Mouse (Mus musculus): Measurements from ENCODE around the gene Sipa1l1. TPM values are rescaled to one million over a fixed set of nuclear protein-coding genes. Genes with fewer than 3 reads are reported as not detected.

Gene Sipa1l1
- total RNA-seq, 1 experiment, result 31.8 TPM

DNA sequence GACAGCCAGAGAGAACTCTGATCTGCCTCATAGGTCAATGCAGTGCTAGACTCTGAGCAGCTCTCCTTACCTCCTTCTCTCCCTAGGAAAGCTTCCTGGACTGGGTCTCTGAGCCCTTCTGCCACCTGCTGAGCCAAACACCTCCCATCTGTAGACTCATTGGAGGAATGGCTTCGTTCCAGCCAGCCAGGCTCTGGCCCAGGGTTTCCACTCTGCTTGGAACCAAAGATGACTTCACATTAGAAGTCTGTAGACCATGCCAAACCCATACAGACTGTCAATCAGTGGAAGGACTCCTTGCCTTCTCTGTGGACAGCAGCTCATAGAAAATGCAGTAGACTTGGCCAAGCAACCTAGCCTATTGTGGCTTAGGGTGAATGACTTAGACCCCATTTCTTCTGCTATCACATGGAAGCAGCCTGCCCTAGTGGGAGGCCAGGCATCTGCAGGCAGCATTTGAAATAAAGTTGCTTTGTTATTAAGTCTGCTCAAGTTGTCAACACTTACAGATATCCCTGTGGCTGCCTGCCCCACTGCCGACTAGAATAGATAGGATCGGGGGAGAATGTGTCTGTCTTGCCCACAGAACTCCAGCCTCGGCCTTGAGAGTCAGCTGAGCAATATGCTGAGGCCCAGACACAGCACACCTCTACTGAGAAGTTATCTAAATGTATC, 246.7 kb downstream of the Sipa1l1 start:
- DNase-seq (ENCODE audit: low read depth, low spot score), result no peak
- H3K9ac ChIP-seq (ENCODE audit: insufficient read depth, low read depth, low read length, poor library complexity, severe bottlenecking), result no peak overlapping the region
- peaks cover 4% of the 10 kb centered on the region; the same call in 1 of the 2 replicates for H3K36me3 ChIP-seq (ENCODE audit: control insufficient read depth, insufficient read depth, low read length, poor library complexity, severe bottlenecking)
- in situ Hi-C loops (cut with MboI; ENCODE audit: low sequenced_read_pairs in 2 of 2, unreplicated experiment in 2 of 2), result no loop called here
- no peak overlapping the region for H3K27ac ChIP-seq (ENCODE audit: insufficient read depth, low read depth, low read length, poor library complexity, severe bottlenecking)
- no peak overlapping the region for H3K4me3 ChIP-seq (ENCODE audit: insufficient read depth in 1 of 2, low read depth in 1 of 2, low read length in 2 of 2, poor library complexity in 1 of 2, severe bottlenecking in 1 of 2)
- no peaks in the 10 kb centered on the region for H3K4me1 ChIP-seq (ENCODE audit: control insufficient read depth in 2 of 2, insufficient read depth in 2 of 2, low read length in 2 of 2, poor library complexity in 1 of 2)
- TF ChIP-seq ZNF384 (IDR thresholded peaks at IDR 0.05; ENCODE audit: low read depth, low read length), result no peak
- TF ChIP-seq ZC3H11A (IDR thresholded peaks at IDR 0.05; ENCODE audit: borderline replicate concordance, low read depth, low read length), result no peak
- no peak for TF ChIP-seq HCFC1 (IDR thresholded peaks at IDR 0.05; ENCODE audit: borderline replicate concordance, insufficient read depth, low read length)
- TF ChIP-seq CHD2 (IDR thresholded peaks at IDR 0.05; ENCODE audit: low read depth, low read length), result no peak
- TF ChIP-seq MAFK (IDR thresholded peaks at IDR 0.05; ENCODE audit: insufficient read depth, low read depth, low read length), result no peak
- no peaks in the 10 kb centered on the region for H3K9me3 ChIP-seq (ENCODE audit: control insufficient read depth, insufficient read depth, low read depth, low read length)

DNA sequence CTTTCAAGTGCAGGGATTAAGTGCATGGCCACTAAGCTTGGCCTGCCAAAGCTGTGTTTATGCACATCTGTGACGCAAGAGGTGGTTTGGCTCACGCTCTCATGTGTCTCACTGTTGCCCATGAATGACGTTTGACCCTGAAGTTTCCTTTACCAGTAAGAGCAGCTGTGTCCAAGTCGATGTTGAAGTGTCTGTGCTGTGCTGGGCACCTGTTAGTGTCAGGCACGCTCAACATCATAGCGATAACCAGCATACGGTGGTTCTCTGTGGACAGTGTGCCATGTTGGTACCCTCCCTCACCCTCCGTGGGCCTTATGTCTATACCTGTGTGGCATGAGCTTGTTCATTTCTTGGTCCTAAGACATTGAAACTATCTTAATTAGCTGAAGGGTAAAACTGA, 249.9 kb downstream of the Sipa1l1 start:
- Histone ChIP-seq H3K9me3 (ENCODE audit: control insufficient read depth, insufficient read depth, low read depth, low read length) (no peaks in the 10 kb centered on the region), H3K4me3 (ENCODE audit: insufficient read depth in 1 of 2, low read depth in 1 of 2, low read length in 2 of 2, poor library complexity in 1 of 2, severe bottlenecking in 1 of 2) (no peak overlapping the region), H3K4me1 (ENCODE audit: control insufficient read depth in 2 of 2, insufficient read depth in 2 of 2, low read length in 2 of 2, poor library complexity in 1 of 2) (no peaks in the 10 kb centered on the region), H3K27ac (ENCODE audit: insufficient read depth, low read depth, low read length, poor library complexity, severe bottlenecking) (no peak overlapping the region), H3K36me3 (ENCODE audit: control insufficient read depth, insufficient read depth, low read length, poor library complexity, severe bottlenecking) (peaks cover 4% of the 10 kb centered on the region; the same call in 1 of the 2 replicates), H3K9ac (ENCODE audit: insufficient read depth, low read depth, low read length, poor library complexity, severe bottlenecking) (no peak overlapping the region)
- no peak for TF ChIP-seq MAFK (IDR thresholded peaks at IDR 0.05; ENCODE audit: insufficient read depth, low read depth, low read length)
- no peak for TF ChIP-seq HCFC1 (IDR thresholded peaks at IDR 0.05; ENCODE audit: borderline replicate concordance, insufficient read depth, low read length)
- TF ChIP-seq ZC3H11A (IDR thresholded peaks at IDR 0.05; ENCODE audit: borderline replicate concordance, low read depth, low read length), result no peak
- no peak for TF ChIP-seq CHD2 (IDR thresholded peaks at IDR 0.05; ENCODE audit: low read depth, low read length)
- no peak for TF ChIP-seq ZNF384 (IDR thresholded peaks at IDR 0.05; ENCODE audit: low read depth, low read length)
- in situ Hi-C loops (cut with MboI; ENCODE audit: low sequenced_read_pairs in 2 of 2, unreplicated experiment in 2 of 2), result no loop called here
- DNase-seq (ENCODE audit: low read depth, low spot score), result no peak

GRCm38 (mm10) chr12:82424783-82425182, 255.7 kb downstream of the Sipa1l1 start:
- Histone ChIP-seq H3K4me1 (ENCODE audit: control insufficient read depth in 2 of 2, insufficient read depth in 2 of 2, low read length in 2 of 2, poor library complexity in 1 of 2) (0 out of 4 replicates have a peak, but pooled peaks cover 0 to 2% of the 10 kb centered on the region in 2 experiments), H3K9me3 (ENCODE audit: control insufficient read depth, insufficient read depth, low read depth, low read length) (no peaks in the 10 kb centered on the region), H3K27ac (ENCODE audit: insufficient read depth, low read depth, low read length, poor library complexity, severe bottlenecking) (no peak overlapping the region), H3K9ac (ENCODE audit: insufficient read depth, low read depth, low read length, poor library complexity, severe bottlenecking) (peak overlapping the region; percentile 5; the same call in 1 of the 2 replicates), H3K36me3 (ENCODE audit: control insufficient read depth, insufficient read depth, low read length, poor library complexity, severe bottlenecking) (peaks cover 5% of the 10 kb centered on the region; the same call in 1 of the 2 replicates), H3K4me3 (ENCODE audit: insufficient read depth in 1 of 2, low read depth in 1 of 2, low read length in 2 of 2, poor library complexity in 1 of 2, severe bottlenecking in 1 of 2) (peak overlapping the region in 1 of 2 experiments; percentile 23; a peak in 2 of 4 replicates)
- in situ Hi-C loops (cut with MboI; ENCODE audit: low sequenced_read_pairs in 2 of 2, unreplicated experiment in 2 of 2), result no loop called here
- TF ChIP-seq CHD2 (IDR thresholded peaks at IDR 0.05; ENCODE audit: low read depth, low read length), result no peak
- TF ChIP-seq ZNF384 (IDR thresholded peaks at IDR 0.05; ENCODE audit: low read depth, low read length), result no peak
- TF ChIP-seq ZC3H11A (IDR thresholded peaks at IDR 0.05; ENCODE audit: borderline replicate concordance, low read depth, low read length), result no peak
- no peak for TF ChIP-seq HCFC1 (IDR thresholded peaks at IDR 0.05; ENCODE audit: borderline replicate concordance, insufficient read depth, low read length)
- TF ChIP-seq MAFK (IDR thresholded peaks at IDR 0.05; ENCODE audit: insufficient read depth, low read depth, low read length), result no peak
- no peak for DNase-seq (ENCODE audit: low read depth, low spot score)

DNA sequence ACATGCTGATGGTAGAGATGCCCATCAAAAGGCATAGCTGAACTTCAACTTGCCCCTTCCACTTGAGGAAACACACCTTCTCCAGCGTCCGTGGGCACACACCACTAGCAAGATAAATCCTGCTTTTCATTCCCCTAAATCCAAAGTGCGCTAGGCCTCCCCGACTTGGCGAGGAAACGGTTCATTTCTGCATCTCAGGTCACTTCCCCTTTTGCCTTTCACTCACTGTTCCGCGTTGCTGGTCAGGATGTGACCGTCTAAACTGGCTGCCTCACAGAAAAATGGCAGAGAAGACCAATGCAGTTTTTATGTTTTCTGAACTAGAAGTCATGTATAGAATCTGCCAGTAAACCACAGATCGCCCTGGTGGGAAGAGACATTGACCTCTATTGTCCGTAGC, 256.7 kb downstream of the Sipa1l1 start:
- DNase-seq (ENCODE audit: low read depth, low spot score), result no peak
- Histone ChIP-seq H3K4me1 (ENCODE audit: control insufficient read depth in 2 of 2, insufficient read depth in 2 of 2, low read length in 2 of 2, poor library complexity in 1 of 2) (0 out of 4 replicates have a peak, but pooled peaks cover 0 to 2% of the 10 kb centered on the region in 2 experiments), H3K36me3 (ENCODE audit: control insufficient read depth, insufficient read depth, low read length, poor library complexity, severe bottlenecking) (peaks cover 5% of the 10 kb centered on the region; the same call in 1 of the 2 replicates), H3K9me3 (ENCODE audit: control insufficient read depth, insufficient read depth, low read depth, low read length) (no peaks in the 10 kb centered on the region), H3K27ac (ENCODE audit: insufficient read depth, low read depth, low read length, poor library complexity, severe bottlenecking) (no peak overlapping the region), H3K4me3 (ENCODE audit: insufficient read depth in 1 of 2, low read depth in 1 of 2, low read length in 2 of 2, poor library complexity in 1 of 2, severe bottlenecking in 1 of 2) (no peak overlapping the region), H3K9ac (ENCODE audit: insufficient read depth, low read depth, low read length, poor library complexity, severe bottlenecking) (no peak overlapping the region)
- in situ Hi-C loops (cut with MboI; ENCODE audit: low sequenced_read_pairs in 2 of 2, unreplicated experiment in 2 of 2), result no loop called here
- TF ChIP-seq ZC3H11A (IDR thresholded peaks at IDR 0.05; ENCODE audit: borderline replicate concordance, low read depth, low read length) (no peak), HCFC1 (IDR thresholded peaks at IDR 0.05; ENCODE audit: borderline replicate concordance, insufficient read depth, low read length) (no peak), CHD2 (IDR thresholded peaks at IDR 0.05; ENCODE audit: low read depth, low read length) (no peak), ZNF384 (IDR thresholded peaks at IDR 0.05; ENCODE audit: low read depth, low read length) (no peak), MAFK (IDR thresholded peaks at IDR 0.05; ENCODE audit: insufficient read depth, low read depth, low read length) (no peak)

Measured in ES-E14 (cell line).